Mouse (Mus musculus): ENCODE results near the gene Map4k2. TPM values are rescaled to one million over a fixed set of nuclear protein-coding genes. Genes with fewer than 3 reads are reported as not detected.

Gene Map4k2
- polyA plus RNA-seq, 1 experiment from 2014 or later: 9.9 TPM

DNA sequence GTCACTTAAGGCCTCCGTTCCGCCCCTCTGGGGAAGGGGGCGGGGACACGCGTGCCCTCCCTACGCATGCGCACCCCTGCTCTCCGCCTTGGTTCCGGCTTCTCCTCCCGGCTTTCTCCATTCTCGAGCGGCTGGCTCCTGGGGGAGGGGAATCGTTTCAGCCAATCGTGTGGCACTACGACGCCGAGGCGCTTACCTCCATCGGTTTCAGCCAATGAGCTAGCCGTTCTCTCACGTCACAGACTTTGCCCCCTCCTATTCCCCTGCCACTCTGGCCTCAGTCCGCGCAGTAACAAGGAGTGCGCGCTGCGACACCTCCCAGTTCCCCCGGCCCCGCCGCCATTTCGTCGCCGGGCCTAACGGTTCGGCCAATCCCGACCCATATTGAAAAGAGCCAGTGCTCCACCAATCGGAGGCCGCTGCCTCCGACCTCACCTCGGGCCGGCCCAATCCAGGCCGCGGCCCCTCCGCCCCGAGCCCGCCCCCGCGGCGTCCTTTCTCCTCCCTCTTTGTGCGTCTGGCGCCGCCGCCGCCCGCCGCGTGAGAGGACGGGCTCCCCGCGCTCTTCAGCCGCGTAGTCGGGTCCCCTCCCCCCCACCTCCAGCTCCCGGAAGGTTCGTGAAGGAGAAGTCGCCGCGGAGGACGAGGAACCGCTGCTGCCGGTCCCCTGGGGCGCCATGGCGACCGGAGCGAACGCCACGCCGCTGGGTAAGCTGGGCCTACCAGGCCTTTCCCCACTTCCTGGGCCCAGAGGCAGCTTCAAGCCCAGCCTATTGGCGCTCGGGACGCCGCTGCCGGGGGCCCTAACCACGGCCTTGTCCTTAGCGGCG is 22.7 kb downstream of the Map4k2 start, which contains the start of gene Sf1:
TSS of gene Sf1 (plus strand) at position 280 of the 830 bp plus-strand sequence.
- H3K9ac ChIP-seq (ENCODE audit: low read depth, low read length): peak within 1 kb of the TSS; percentile 100
- WGBS: 1% methylated on average over 53 of the region's 85 CpGs

GRCm38 (mm10) chr19:6364317-6364725 is 23.4 kb downstream of the Map4k2 start:
- Histone ChIP-seq H3K4me1 (ENCODE audit: control insufficient read depth, insufficient read depth, low read length) (peaks cover 10% of the 10 kb centered on the region), H3K9ac (ENCODE audit: low read depth, low read length) (peak overlapping the region; percentile 100), H3K36me3 (ENCODE audit: control insufficient read depth, insufficient read depth, low read length) (peaks cover 46% of the 10 kb centered on the region), H3K4me3 (ENCODE audit: low read depth, low read length) (peak overlapping the region; percentile 99), H3K27me3 (replicated peaks; ENCODE audit: control insufficient read depth, insufficient read depth, low read length) (no peaks in the 10 kb centered on the region), H3K9me3 (ENCODE audit: control insufficient read depth, low read length) (no peaks in the 10 kb centered on the region), H3K4me2 (ENCODE audit: low read depth, low read length) (peak overlapping the region; percentile 60), H3K27ac (replicated peaks; ENCODE audit: low read depth, low read length) (peak overlapping the region; percentile 99)
- WGBS: 0% methylated on average over 36 of the region's 55 CpGs
- peak; percentile 94 for DNase-seq (ENCODE audit: low spot score)
- no peak for ATAC-seq (ENCODE audit: low read depth)

More for the DNA sequence above, 22.7 kb downstream of the Map4k2 start, which contains the start of gene Sf1:
- H3K4me3 ChIP-seq (ENCODE audit: low read depth, low read length): peak within 1 kb of the TSS; percentile 99
- peak within 1 kb of the TSS; percentile 99 for H3K27ac ChIP-seq (replicated peaks; ENCODE audit: low read depth, low read length)
- H3K36me3 ChIP-seq (ENCODE audit: control insufficient read depth, insufficient read depth, low read length): peaks cover 39% of the 10 kb centered on the region
- DNase-seq (ENCODE audit: low spot score) (peak; percentile 100), ATAC-seq (ENCODE audit: low read depth) (peak; percentile 97)
- no peaks in the 10 kb centered on the region for H3K9me3 ChIP-seq (ENCODE audit: control insufficient read depth, low read length)
- peaks cover 10% of the 10 kb centered on the region for H3K4me1 ChIP-seq (ENCODE audit: control insufficient read depth, insufficient read depth, low read length)
- H3K4me2 ChIP-seq (ENCODE audit: low read depth, low read length): peak within 1 kb of the TSS; percentile 60
- no peaks in the 10 kb centered on the region for H3K27me3 ChIP-seq (replicated peaks; ENCODE audit: control insufficient read depth, insufficient read depth, low read length)

DNA sequence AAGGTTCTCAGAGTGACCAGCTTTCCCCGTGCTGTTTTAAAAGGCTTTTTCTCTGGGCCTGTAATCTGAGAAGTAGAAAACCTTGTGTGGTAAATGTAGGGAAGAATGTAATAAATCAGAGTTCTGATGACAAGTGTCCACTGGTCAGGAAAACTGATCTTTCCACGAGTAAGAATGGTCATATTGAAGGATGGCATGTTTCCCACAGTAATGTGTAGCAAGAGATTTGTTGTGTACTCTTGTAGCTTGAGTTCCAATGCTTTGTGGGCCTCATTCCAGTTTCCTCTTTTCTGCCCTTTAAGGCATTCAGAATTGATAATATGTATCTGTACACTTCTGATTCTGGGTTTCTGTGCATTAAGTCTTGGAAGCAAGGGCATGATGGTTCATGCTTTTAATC is 23.9 kb downstream of the Map4k2 start:
- no peaks in the 10 kb centered on the region for H3K9me3 ChIP-seq (ENCODE audit: control insufficient read depth, low read length)
- 4% methylated on average over 2 of the region's 2 CpGs for WGBS
- peak overlapping the region; percentile 99 for H3K4me3 ChIP-seq (ENCODE audit: low read depth, low read length)
- peaks cover 10% of the 10 kb centered on the region for H3K4me1 ChIP-seq (ENCODE audit: control insufficient read depth, insufficient read depth, low read length)
- no peaks in the 10 kb centered on the region for H3K27me3 ChIP-seq (replicated peaks; ENCODE audit: control insufficient read depth, insufficient read depth, low read length)
- H3K4me2 ChIP-seq (ENCODE audit: low read depth, low read length): peak overlapping the region; percentile 60
- ATAC-seq (ENCODE audit: low read depth) (no peak), DNase-seq (ENCODE audit: low spot score) (no peak)
- H3K9ac ChIP-seq (ENCODE audit: low read depth, low read length): peak overlapping the region; percentile 100
- peak overlapping the region; percentile 99; the same call in 1 of the 2 replicates for H3K27ac ChIP-seq (replicated peaks; ENCODE audit: low read depth, low read length)
- H3K36me3 ChIP-seq (ENCODE audit: control insufficient read depth, insufficient read depth, low read length): peaks cover 51% of the 10 kb centered on the region

GRCm38 (mm10) chr19:6370175-6370574 is 29.2 kb downstream of the Map4k2 start:
- no peaks in the 10 kb centered on the region for H3K27me3 ChIP-seq (replicated peaks; ENCODE audit: control insufficient read depth, insufficient read depth, low read length)
- ATAC-seq (ENCODE audit: low read depth): no peak

GRCm38 (mm10) chr19:6372433-6372832 is 31.5 kb downstream of the Map4k2 start:
- Histone ChIP-seq H3K9me3 (ENCODE audit: control insufficient read depth, low read length) (no peaks in the 10 kb centered on the region), H3K9ac (ENCODE audit: low read depth, low read length) (no peak overlapping the region), H3K4me2 (ENCODE audit: low read depth, low read length) (no peak overlapping the region), H3K4me1 (ENCODE audit: control insufficient read depth, insufficient read depth, low read length) (no peaks in the 10 kb centered on the region), H3K36me3 (ENCODE audit: control insufficient read depth, insufficient read depth, low read length) (peaks cover 99% of the 10 kb centered on the region), H3K4me3 (ENCODE audit: low read depth, low read length) (no peak overlapping the region), H3K27me3 (replicated peaks; ENCODE audit: control insufficient read depth, insufficient read depth, low read length) (no peaks in the 10 kb centered on the region), H3K27ac (replicated peaks; ENCODE audit: low read depth, low read length) (no peak overlapping the region)
- DNase-seq (ENCODE audit: low spot score): no peak
- 94% methylated on average over 3 of the region's 3 CpGs for WGBS
- ATAC-seq (ENCODE audit: low read depth): no peak

More at GRCm38 (mm10) chr19:6370175-6370574, 29.2 kb downstream of the Map4k2 start:
- 85% methylated on average over 2 of the region's 2 CpGs for WGBS
- Histone ChIP-seq H3K4me3 (ENCODE audit: low read depth, low read length) (no peak overlapping the region), H3K4me2 (ENCODE audit: low read depth, low read length) (no peak overlapping the region), H3K4me1 (ENCODE audit: control insufficient read depth, insufficient read depth, low read length) (peaks cover 6% of the 10 kb centered on the region), H3K9ac (ENCODE audit: low read depth, low read length) (no peak overlapping the region), H3K27ac (replicated peaks; ENCODE audit: low read depth, low read length) (no peak overlapping the region), H3K36me3 (ENCODE audit: control insufficient read depth, insufficient read depth, low read length) (peaks cover 98% of the 10 kb centered on the region), H3K9me3 (ENCODE audit: control insufficient read depth, low read length) (no peaks in the 10 kb centered on the region)
- DNase-seq (ENCODE audit: low spot score): no peak

DNA sequence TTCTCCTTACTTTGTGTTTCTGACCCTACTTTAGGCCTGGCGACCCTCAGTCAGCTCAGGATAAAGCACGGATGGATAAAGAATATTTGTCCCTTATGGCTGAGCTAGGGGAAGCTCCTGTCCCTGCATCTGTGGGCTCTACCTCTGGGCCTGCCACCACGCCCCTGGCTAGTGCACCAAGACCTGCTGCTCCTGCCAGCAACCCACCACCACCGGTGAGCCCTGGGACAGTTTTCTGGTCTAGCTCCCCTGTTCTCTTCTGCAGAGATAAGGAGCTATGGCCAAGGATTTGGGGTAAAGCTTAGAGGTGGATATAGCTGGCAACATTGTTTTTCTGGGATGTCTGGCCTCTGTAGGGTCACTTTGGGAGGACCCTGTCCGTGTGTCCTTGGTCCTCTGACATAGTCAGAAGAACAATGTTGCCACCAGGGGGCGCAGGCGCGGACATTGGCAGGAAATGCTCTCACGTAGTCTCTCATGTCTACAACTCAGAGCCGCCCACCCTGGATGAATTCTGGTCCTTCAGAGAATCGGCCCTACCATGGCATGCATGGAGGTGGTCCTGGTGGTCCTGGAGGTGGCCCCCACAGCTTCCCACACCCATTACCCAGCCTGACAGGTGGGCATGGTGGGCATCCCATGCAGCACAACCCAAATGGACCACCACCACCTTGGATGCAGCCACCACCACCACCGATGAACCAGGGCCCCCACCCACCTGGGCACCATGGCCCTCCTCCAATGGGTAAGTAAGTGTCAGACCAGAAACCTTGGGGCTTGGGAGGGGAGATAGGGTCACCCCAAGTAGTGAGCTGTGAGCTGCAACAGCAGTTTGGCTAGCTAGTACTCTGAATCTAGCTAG is 32.8 kb downstream of the Map4k2 start:
- no peaks in the 10 kb centered on the region for H3K9me3 ChIP-seq (ENCODE audit: control insufficient read depth, low read length)
- DNase-seq (ENCODE audit: low spot score): peak; percentile 64
- no peak overlapping the region for H3K27ac ChIP-seq (replicated peaks; ENCODE audit: low read depth, low read length)
- ATAC-seq (ENCODE audit: low read depth): no peak
- H3K27me3 ChIP-seq (replicated peaks; ENCODE audit: control insufficient read depth, insufficient read depth, low read length): no peaks in the 10 kb centered on the region
- no peak overlapping the region for H3K4me2 ChIP-seq (ENCODE audit: low read depth, low read length)
- peaks cover 99% of the 10 kb centered on the region for H3K36me3 ChIP-seq (ENCODE audit: control insufficient read depth, insufficient read depth, low read length)
- no peaks in the 10 kb centered on the region for H3K4me1 ChIP-seq (ENCODE audit: control insufficient read depth, insufficient read depth, low read length)
- H3K4me3 ChIP-seq (ENCODE audit: low read depth, low read length): no peak overlapping the region
- 69% methylated on average over 12 of the region's 12 CpGs for WGBS
- no peak overlapping the region for H3K9ac ChIP-seq (ENCODE audit: low read depth, low read length)

GRCm38 (mm10) chr19:6374571-6374970 is 33.6 kb downstream of the Map4k2 start:
- Histone ChIP-seq H3K4me3 (ENCODE audit: low read depth, low read length) (no peak overlapping the region), H3K27me3 (replicated peaks; ENCODE audit: control insufficient read depth, insufficient read depth, low read length) (no peaks in the 10 kb centered on the region), H3K9me3 (ENCODE audit: control insufficient read depth, low read length) (no peaks in the 10 kb centered on the region), H3K4me1 (ENCODE audit: control insufficient read depth, insufficient read depth, low read length) (no peaks in the 10 kb centered on the region), H3K27ac (replicated peaks; ENCODE audit: low read depth, low read length) (no peak overlapping the region), H3K36me3 (ENCODE audit: control insufficient read depth, insufficient read depth, low read length) (peaks cover 97% of the 10 kb centered on the region), H3K4me2 (ENCODE audit: low read depth, low read length) (no peak overlapping the region), H3K9ac (ENCODE audit: low read depth, low read length) (no peak overlapping the region)
- ATAC-seq (ENCODE audit: low read depth) (no peak), DNase-seq (ENCODE audit: low spot score) (no peak)
- 100% methylated on average over 6 of the region's 10 CpGs for WGBS

DNA sequence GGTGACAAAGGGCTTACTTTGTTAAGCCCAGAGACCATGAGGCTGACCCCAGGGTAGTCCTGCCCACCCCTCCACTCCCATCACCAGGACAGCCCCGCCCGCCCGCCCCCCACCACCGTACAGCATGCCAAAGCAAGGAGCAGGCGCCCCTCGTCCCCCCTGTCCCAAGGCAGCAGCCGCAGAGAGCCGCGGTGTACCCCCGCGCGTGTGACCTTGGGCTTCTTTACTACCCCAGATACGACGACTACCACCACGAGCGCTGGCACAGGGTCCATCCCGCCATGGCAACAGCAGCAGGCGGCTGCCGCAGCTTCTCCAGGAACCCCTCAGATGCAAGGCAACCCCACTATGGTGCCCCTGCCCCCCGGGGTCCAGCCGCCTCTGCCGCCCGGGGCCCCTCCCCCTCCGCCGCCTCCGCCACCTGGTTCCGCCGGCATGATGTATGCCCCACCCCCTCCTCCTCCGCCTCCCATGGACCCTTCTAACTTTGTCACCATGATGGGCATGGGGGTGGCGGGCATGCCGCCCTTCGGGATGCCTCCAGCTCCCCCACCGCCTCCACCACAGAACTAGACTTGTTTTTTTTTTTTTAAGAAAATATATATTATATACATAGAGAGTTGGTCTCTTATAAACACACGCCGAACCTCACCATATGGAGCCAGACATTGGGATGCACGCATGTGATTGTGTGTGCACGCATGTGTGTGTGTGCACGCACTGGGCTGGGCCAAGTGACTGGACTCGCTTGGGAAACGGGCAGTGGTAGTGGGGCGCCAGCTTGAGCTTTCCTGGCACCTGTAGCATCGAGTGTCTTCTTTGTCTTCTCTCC is 34.7 kb downstream of the Map4k2 start:
- Histone ChIP-seq H3K27me3 (replicated peaks; ENCODE audit: control insufficient read depth, insufficient read depth, low read length) (no peaks in the 10 kb centered on the region), H3K4me1 (ENCODE audit: control insufficient read depth, insufficient read depth, low read length) (no peaks in the 10 kb centered on the region), H3K9me3 (ENCODE audit: control insufficient read depth, low read length) (no peaks in the 10 kb centered on the region), H3K9ac (ENCODE audit: low read depth, low read length) (no peak overlapping the region), H3K4me3 (ENCODE audit: low read depth, low read length) (no peak overlapping the region), H3K27ac (replicated peaks; ENCODE audit: low read depth, low read length) (no peak overlapping the region), H3K36me3 (ENCODE audit: control insufficient read depth, insufficient read depth, low read length) (peaks cover 87% of the 10 kb centered on the region), H3K4me2 (ENCODE audit: low read depth, low read length) (no peak overlapping the region)
- no peak for DNase-seq (ENCODE audit: low spot score)
- WGBS: 96% methylated on average over 35 of the region's 42 CpGs
- no peak for ATAC-seq (ENCODE audit: low read depth)
